Mouse (Mus musculus): ENCODE results near the gene Gm17364. TPM values are rescaled to one million over a fixed set of nuclear protein-coding genes. Genes with fewer than 3 reads are reported as not detected.

Gene Gm17364
- polyA plus RNA-seq, 1 experiment from 2014 or later = not detected

DNA sequence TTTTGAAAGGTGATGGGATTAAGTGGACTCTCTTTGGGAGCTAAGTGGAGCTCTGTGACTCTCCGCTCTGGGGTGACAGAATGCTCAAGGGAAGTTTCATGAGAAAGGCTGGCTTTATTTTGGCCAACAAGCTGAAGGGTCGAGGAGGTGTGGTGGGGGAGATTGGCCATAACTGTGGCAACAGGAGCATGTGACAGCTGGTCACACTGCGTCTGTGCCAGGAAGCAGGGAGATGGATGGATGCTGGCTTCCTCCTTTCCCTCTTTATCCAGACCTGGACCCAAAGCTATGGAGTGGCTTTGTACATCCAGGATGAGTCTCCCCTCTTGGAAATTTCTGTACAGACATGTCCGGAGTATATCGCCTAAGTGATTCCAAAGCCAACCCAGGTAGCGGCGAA lies 40.5 kb downstream of the Gm17364 start:
- Histone ChIP-seq H3K4me3 (replicated peaks) (no peak overlapping the region), H3K4me2 (no peak overlapping the region), H3K27me3 (replicated peaks) (no peaks in the 10 kb centered on the region), H3K27ac (no peak overlapping the region), H3K4me1 (no peaks in the 10 kb centered on the region), H3K9me3 (no peaks in the 10 kb centered on the region), H3K9ac (no peak overlapping the region), H3K36me3 (no peaks in the 10 kb centered on the region)
- ATAC-seq (ENCODE audit: insufficient read depth, low FRiP score, low read depth) = no peak
- WGBS = 87% methylated on average over 7 of the region's 7 CpGs

DNA sequence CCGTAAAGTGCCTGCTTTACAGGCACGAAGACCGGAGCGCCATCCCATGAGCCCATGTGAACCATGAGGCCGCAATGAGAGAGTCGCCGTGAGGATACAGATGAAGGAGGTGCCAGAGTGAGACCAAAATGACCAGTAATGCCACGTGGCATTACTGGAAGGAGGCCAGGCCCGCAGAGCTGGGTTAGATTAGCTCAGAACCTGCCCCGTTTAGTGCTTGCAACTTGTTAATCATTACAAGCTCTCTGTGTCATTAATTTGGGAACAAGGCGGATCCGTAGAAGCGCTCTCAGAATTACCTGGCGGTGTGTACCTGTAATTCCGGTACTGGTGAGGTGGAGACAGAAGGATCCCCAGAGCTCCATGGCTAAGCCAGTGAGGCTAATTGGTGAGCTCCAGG lies 41.6 kb downstream of the Gm17364 start:
- 84% methylated on average over 15 of the region's 15 CpGs for WGBS
- H3K9me3 ChIP-seq = no peaks in the 10 kb centered on the region
- no peak overlapping the region for H3K27ac ChIP-seq
- no peak overlapping the region for H3K4me3 ChIP-seq (replicated peaks)
- H3K9ac ChIP-seq = no peak overlapping the region
- no peak overlapping the region for H3K4me2 ChIP-seq
- no peaks in the 10 kb centered on the region for H3K4me1 ChIP-seq
- ATAC-seq (ENCODE audit: insufficient read depth, low FRiP score, low read depth) = peak; percentile 44; the same call in 1 of the 2 replicates
- H3K36me3 ChIP-seq = no peaks in the 10 kb centered on the region
- H3K27me3 ChIP-seq (replicated peaks) = no peaks in the 10 kb centered on the region

DNA sequence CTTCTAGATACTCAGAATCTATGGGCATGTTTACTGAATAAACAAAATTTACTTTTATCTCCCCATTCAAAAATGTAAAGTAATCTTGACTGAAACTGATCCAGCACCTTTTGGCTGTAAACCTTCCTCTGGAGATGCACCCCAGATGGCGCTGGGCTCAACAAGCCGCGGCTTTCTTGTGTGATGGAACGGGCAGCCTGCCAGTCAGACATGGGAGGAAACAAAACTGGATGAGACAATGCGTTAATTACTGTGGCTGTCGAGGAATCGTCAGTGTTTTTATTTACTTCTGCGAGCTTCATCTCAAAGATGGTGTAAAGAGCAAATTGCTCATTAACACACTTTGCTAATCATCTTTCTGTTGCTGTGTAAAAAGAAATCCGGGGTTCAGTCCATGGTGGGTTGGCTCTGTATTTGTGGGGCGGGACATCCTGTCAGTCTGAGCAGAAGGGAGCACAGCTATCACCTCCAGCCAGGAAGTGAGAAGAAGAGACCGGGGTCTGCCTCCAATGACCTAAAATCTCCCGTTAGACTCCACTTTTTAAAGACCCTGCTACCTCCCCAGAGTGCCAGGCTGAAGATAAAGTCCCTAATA lies 42.3 kb downstream of the Gm17364 start:
- Histone ChIP-seq H3K27me3 (replicated peaks) (no peaks in the 10 kb centered on the region), H3K9ac (no peak overlapping the region), H3K4me2 (no peak overlapping the region), H3K9me3 (no peaks in the 10 kb centered on the region), H3K27ac (no peak overlapping the region), H3K4me1 (no peaks in the 10 kb centered on the region), H3K4me3 (replicated peaks) (no peak overlapping the region), H3K36me3 (no peaks in the 10 kb centered on the region)
- 81% methylated on average over 12 of the region's 12 CpGs for WGBS
- ATAC-seq (ENCODE audit: insufficient read depth, low FRiP score, low read depth) = no peak

DNA sequence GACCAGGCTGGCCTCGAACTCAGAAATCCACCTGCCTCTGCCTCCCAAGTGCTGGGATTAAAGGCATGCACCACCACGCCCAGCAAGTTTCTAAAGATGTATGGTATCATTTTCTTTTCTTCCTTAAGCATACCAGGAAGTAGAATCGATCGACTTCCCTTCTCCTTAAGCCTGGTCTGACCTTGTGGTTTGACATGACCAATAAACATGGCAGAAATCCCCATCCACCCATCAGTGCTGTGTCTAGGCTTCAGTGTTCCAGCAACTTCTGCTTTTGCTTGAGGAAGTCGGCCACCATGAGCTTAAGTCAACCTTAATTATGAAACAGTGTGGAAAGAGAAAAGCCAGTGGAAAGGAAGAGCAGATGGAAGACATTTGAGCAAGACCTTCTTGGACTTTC lies 43.5 kb downstream of the Gm17364 start:
- H3K4me2 ChIP-seq = no peak overlapping the region
- H3K4me3 ChIP-seq (replicated peaks) = no peak overlapping the region
- H3K36me3 ChIP-seq = no peaks in the 10 kb centered on the region
- ATAC-seq (ENCODE audit: insufficient read depth, low FRiP score, low read depth) = no peak
- no peak overlapping the region for H3K9ac ChIP-seq
- no peak overlapping the region for H3K27ac ChIP-seq
- H3K4me1 ChIP-seq = no peaks in the 10 kb centered on the region
- H3K27me3 ChIP-seq (replicated peaks) = no peaks in the 10 kb centered on the region
- WGBS = 80% methylated on average over 5 of the region's 5 CpGs
- no peaks in the 10 kb centered on the region for H3K9me3 ChIP-seq

DNA sequence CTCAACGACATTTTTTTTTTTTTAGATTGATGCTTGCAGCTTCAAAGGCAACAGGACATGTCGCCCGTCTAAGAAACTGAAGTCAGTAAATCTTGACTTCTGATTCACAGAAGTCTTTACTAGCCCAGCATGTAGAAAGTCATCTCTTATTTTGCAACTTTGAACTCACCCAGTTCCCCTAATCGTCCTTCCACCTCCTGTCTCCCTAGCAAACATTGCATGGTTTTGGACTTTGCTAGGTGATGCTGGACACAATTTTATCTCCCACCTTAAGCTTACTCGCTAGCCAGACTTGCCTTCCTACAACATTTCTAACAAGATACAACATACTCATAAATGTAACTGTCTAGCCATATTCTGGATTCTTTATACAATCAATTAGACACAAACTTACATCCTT lies 45.7 kb downstream of the Gm17364 start:
- Histone ChIP-seq H3K4me1 (no peaks in the 10 kb centered on the region), H3K36me3 (no peaks in the 10 kb centered on the region), H3K27ac (no peak overlapping the region), H3K9me3 (no peaks in the 10 kb centered on the region), H3K9ac (no peak overlapping the region), H3K27me3 (replicated peaks) (no peaks in the 10 kb centered on the region), H3K4me3 (replicated peaks) (no peak overlapping the region), H3K4me2 (no peak overlapping the region)
- ATAC-seq (ENCODE audit: insufficient read depth, low FRiP score, low read depth) = no peak
- 84% methylated on average over 5 of the region's 5 CpGs for WGBS

DNA sequence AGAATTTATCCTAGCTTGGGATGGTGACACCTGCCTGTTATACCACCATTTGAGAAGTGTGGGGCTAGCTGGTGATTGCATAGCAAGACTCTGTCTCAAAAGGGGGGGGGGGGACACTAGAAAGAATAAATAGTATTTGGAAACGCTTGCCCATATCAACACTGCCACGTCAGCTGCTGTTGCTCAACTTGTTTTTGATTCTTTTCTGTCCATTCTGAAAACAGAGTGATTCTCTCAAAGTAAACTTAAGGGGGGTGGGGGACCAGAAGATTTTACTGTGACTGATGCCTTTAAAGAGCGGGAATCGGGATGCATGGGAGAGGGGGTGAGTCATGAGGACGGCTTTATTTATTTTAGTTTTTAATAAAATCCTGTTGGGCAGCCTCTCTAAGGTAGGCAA lies 47.3 kb downstream of the Gm17364 start:
- no peaks in the 10 kb centered on the region for H3K36me3 ChIP-seq
- H3K4me1 ChIP-seq = no peaks in the 10 kb centered on the region
- no peak overlapping the region for H3K27ac ChIP-seq
- H3K9me3 ChIP-seq = no peaks in the 10 kb centered on the region
- no peak overlapping the region for H3K9ac ChIP-seq
- 43% methylated on average over 5 of the region's 5 CpGs for WGBS
- H3K4me3 ChIP-seq (replicated peaks) = no peak overlapping the region
- no peak for ATAC-seq (ENCODE audit: insufficient read depth, low FRiP score, low read depth)
- H3K27me3 ChIP-seq (replicated peaks) = no peaks in the 10 kb centered on the region
- H3K4me2 ChIP-seq = no peak overlapping the region

Other genes with a start within 250 kb of the Gm17364 start
- gene Mak, start 194.3 kb downstream of the Gm17364 start, polyA plus RNA-seq (2015; fragmentation: Nextera tagmentation; extraction: Ambion mirVana) = 0.37 and 0.41 TPM in 2 replicates
- not detected in 2 replicates for gene Gcm2, start 162.9 kb downstream of the Gm17364 start, polyA plus RNA-seq (2015; fragmentation: Nextera tagmentation; extraction: Ambion mirVana)
- 0.15 and 0.23 TPM in 2 replicates for gene Sycp2l, start 159.7 kb downstream of the Gm17364 start, polyA plus RNA-seq (2015; fragmentation: Nextera tagmentation; extraction: Ambion mirVana)
- gene Elovl2, start 53.6 kb downstream of the Gm17364 start, polyA plus RNA-seq (2015; fragmentation: Nextera tagmentation; extraction: Ambion mirVana) = 8.0 and 8.5 TPM in 2 replicates
- gene Smim13, start 24.1 kb downstream of the Gm17364 start, polyA plus RNA-seq (2015; fragmentation: Nextera tagmentation; extraction: Ambion mirVana) = 14.9 and 16.6 TPM in 2 replicates
- gene Nedd9, start 213.4 kb upstream of the Gm17364 start, polyA plus RNA-seq (2015; fragmentation: Nextera tagmentation; extraction: Ambion mirVana) = 23.8 and 26.6 TPM in 2 replicates